ENCODE assay signal across 20 mouse cellular contexts in genomic region chr5:53455459-53455858, GRCm38 (mm10).
"Had no signal": no experiment of that assay in that cellular context is flagged by ENCODE, and none has a peak within 500 bp of the region (broad histone marks: within the 10 kb centered on the region; RNA-seq: fewer than 3 reads in every experiment).

No protein-coding gene starts in this region.

- H3K9ac ChIP-seq: forebrain, postnatal 0 days; heart, embryonic 12.5 days; hindbrain, embryonic 13.5 days; hindbrain, embryonic 15.5 days; kidney, embryonic 15.5 days; limb, embryonic 13.5 days; limb, embryonic 15.5 days; liver, embryonic 12.5 days had no signal

- H3K4me1 ChIP-seq: heart, embryonic 10.5 days; hindbrain, embryonic 13.5 days; hindbrain, embryonic 15.5 days; liver, embryonic 12.5 days had no signal

- ATAC-seq: hindbrain, postnatal 0 days; intestine, embryonic 16.5 days; liver, embryonic 12.5 days had no signal

- H3K4me3 ChIP-seq: heart, embryonic 10.5 days; heart, embryonic 12.5 days; hindbrain, embryonic 13.5 days; hindbrain, embryonic 15.5 days; kidney, embryonic 15.5 days; limb, embryonic 13.5 days; limb, embryonic 15.5 days; liver, embryonic 12.5 days had no signal

- DNase-seq: forebrain, postnatal 0 days; gastrocnemius, postnatal 14 days; gastrocnemius, postnatal 36 days; kidney, adult 11 months; kidney, adult 2 months; kidney, adult 9 months; kidney, postnatal 14 days; kidney, postnatal 36 days; left cerebral cortex, postnatal 4 days had no signal

- H3K27ac ChIP-seq: heart, embryonic 10.5 days; hindbrain, embryonic 13.5 days; hindbrain, embryonic 15.5 days; hindbrain, postnatal 0 days; kidney, embryonic 15.5 days; kidney, postnatal 0 days; limb, embryonic 13.5 days; limb, embryonic 15.5 days; liver, embryonic 12.5 days had no signal

- H3K4me2 ChIP-seq: heart, embryonic 12.5 days; hindbrain, embryonic 13.5 days; hindbrain, embryonic 15.5 days; kidney, embryonic 15.5 days; limb, embryonic 13.5 days; limb, embryonic 15.5 days; liver, embryonic 12.5 days had no signal

- H3K27me3 ChIP-seq: heart, embryonic 12.5 days; hindbrain, embryonic 13.5 days; hindbrain, embryonic 15.5 days; kidney, embryonic 15.5 days; limb, embryonic 13.5 days; limb, embryonic 15.5 days; liver, embryonic 12.5 days had no signal

- H3K36me3 ChIP-seq: heart, embryonic 10.5 days; heart, embryonic 12.5 days; hindbrain, embryonic 13.5 days; hindbrain, embryonic 15.5 days; kidney, embryonic 15.5 days; limb, embryonic 13.5 days; limb, embryonic 15.5 days; liver, embryonic 12.5 days had no signal

- H3K9me3 ChIP-seq: heart, embryonic 10.5 days; heart, embryonic 12.5 days; hindbrain, embryonic 13.5 days; hindbrain, embryonic 15.5 days; kidney, embryonic 15.5 days; limb, embryonic 13.5 days; limb, embryonic 15.5 days; liver, embryonic 12.5 days had no signal
